Mouse (Mus musculus) gastrocnemius, adult 2 months (tissue): ENCODE measurements around the gene 4930404N11Rik. TPM values are rescaled to one million over a fixed set of nuclear protein-coding genes. Genes with fewer than 3 reads are reported as not detected.

Experiments
- DNase-seq: peaks from one replicate; pipeline ENCODE4 v3.0.0; 2022
- H3K27ac ChIP-seq: fragments of 200-600 bp; 2 replicates; pipeline ENCODE4 v1.8.1; 2022; ENCODE audit warnings: mild to moderate bottlenecking
- H3K4me3 ChIP-seq: fragments of 200-600 bp; 2 replicates; pipeline ENCODE4 v1.8.1; 2022; ENCODE audit warnings: mild to moderate bottlenecking, moderate library complexity
- CTCF ChIP-seq: fragments of 200-600 bp; IDR thresholded peaks from 2 replicates; pipeline ENCODE4 v1.8.1; 2022; ENCODE audit warnings: antibody characterized with exemption, mild to moderate bottlenecking, moderate library complexity
- intact Hi-C: fragments of 180-260 bp; cut with DNase I; formaldehyde crosslinking; loops from one replicate; pipeline ENCODE4 v1.15.1; 2025
- total RNA-seq, 2 experiments: library from RNA; stranded (reverse); gene quantifications; 2 replicates each; pipeline ENCODE4 v1.2.3; 2021

4930404N11Rik gene
- total RNA-seq, 2 experiments from 2014 or later: 0.89 to 1.2 TPM

DNA sequence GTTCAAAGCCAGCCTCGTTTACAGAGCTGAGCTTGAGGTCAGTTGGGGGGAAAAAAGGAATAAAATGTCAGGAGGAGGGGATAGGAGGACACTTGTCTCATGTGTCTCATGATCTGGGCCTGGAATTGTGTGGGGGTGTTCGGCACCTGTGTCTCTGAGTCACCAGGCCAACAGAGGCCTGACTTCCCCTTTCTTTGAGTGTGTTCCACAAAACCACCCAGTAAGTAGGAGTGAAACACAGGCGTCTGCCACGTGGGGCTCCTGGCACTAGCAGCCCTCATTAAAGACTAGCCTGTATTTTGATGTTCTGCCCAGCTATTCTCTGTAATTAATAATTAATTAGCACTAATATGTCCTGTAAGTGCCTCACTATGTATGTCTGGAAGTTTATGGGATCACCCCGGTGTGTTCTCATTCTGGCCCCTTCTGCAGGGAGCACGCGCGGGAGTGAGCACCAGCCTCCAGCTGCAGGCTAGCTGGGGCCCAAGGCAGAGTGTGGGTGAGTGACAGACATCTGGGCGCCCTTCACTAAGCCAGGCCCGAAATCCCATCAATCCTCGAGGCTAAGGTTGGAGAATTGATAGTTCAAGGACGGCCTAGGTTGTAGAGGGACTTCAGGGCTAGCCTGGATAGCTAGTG is 9.1 kb downstream of the 4930404N11Rik start:
- no peak for TF ChIP-seq CTCF
- DNase-seq: no peak
- Histone ChIP-seq H3K27ac (peak overlapping the region; percentile 88; the same call in 1 of the 2 replicates), H3K4me3 (peak overlapping the region; percentile 92)
- intact Hi-C loops: no loop called here

DNA sequence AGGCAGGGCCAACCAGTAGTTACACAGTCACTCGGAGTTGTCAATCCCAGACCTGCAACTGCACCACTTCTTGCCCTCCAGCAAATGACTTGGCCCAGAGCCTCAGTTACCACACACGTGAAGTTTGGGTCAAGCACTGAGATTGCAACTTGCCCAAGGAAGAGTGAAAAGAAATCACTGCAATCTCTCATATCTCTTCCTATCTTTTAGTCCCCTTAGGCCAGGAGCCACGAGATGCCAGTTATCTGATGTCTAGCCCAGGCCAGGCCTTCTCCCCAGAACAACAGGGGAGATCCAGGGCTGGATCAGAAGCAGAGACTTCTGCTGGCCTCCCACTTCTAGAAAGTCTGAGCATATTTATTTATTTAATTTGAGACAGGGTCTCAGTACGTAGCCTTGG is 10.1 kb downstream of the 4930404N11Rik start:
- no peak for TF ChIP-seq CTCF
- intact Hi-C loops: no loop called here
- Histone ChIP-seq H3K4me3 (no peak overlapping the region), H3K27ac (no peak overlapping the region)
- DNase-seq: no peak

DNA sequence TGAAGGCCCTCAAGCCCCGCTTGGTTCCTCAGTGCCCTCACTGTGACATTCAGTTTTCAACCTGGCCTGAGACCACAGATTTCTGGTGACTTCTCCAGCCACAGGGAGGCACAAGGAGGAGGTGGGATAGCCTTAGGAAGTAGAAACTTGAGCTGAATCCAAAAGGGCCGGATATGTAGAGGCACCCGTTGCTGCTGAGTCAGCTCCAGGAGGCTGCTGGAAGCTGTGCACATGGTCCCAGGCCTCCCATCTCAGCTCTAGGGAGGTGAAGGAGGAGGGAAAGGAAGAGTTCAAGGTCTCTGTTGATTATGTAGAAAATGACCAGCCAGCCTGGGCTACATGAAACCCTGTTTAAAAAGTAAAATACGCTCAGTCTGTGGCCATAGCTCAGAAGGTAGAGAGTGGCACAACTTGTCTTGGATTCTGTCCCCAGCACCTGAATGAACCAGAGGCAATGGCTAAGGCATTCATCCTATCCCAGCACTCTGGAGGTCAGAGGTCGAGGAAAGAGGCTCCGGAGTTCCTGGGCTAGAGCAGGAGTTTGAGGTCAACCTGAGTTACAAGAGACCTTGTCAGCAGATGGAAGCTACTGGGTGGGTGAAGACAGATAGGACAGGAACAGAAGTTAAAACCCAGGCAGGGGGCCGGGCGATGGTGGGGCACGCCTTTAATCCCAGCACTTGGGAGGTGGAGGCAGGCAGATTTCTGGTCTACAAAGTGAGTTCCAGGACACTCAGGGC is 10.7 kb downstream of the 4930404N11Rik start:
- DNase-seq: no peak

DNA sequence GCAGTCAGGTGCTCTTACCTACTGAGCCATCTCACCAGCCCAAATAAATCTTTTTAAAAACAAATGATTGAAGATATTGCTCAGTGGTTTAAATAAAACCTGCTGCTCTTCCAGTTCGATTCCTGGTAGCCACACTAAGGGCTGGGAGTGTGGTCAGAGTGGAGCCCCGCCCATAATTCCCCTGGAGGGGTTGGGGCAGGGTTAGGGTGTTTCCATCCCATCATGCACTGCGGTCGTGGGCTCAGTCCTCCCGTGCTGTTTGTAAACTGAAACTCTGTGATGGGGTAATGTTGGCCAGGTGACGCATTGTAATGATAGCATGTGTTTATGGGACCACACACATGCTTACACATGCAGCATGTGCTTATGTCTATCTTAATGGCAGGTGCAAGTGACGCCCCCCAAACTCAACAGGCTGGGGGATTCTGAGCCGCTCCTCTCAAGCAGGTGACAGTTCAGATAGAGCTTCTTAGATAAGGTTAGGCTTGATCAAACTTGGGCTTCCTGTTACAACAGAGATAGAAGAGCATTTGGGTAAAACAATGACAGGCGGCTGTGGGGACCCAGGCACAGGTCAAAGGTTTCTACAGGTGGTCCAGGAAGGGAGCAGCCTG is 13.8 kb downstream of the 4930404N11Rik start:
- peak overlapping the region; percentile 93; the same call in 1 of the 2 replicates for H3K27ac ChIP-seq
- TF ChIP-seq CTCF: no peak
- no peak overlapping the region for H3K4me3 ChIP-seq
- intact Hi-C loops: loop anchor here (5.0 kb wide), 1 partner anchor 59 kb away; the partner anchor contains the start of genes Pip5k1c and Tjp3
- no peak for DNase-seq

More for the DNA sequence above, 10.7 kb downstream of the 4930404N11Rik start:
- Histone ChIP-seq H3K4me3 (no peak overlapping the region), H3K27ac (no peak overlapping the region)
- intact Hi-C loops: loop anchor here (5.0 kb wide), 1 partner anchor 63 kb away; the partner anchor contains the start of genes Pip5k1c and Tjp3
- TF ChIP-seq CTCF: no peak

DNA sequence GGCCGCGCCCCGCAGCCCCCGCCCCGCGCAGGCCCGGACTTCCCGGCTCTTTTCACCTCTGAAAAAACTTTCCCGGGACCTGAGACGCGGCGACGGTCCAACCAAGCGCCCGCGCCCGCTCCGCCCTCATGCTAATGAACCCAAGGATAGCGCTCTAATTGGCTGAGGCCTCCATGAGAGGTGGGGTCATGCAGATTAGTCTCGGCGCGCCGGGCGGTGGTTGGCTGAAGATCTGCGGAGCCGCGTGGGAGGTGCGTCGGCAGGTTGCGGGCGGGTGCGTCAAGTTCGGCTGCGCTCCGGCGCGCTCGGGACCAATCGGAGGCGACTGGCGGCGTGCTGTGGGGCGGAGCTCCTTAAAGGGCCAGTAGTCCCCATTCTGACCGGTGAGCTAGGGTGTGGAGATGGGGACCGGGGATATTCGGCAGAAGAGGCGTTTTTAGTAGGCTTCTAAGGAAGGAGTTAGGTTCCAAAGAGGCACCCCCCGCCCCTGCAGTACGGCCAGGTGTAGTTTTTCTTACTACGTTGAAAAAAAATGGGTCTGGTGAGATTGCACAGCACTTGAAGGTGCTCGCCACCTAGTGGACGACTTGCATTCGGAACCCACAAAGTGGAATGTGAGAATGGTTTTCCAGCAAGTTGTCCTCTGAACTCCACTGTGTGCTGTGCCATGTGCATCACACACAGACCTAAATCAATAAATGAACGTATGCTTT is 15.1 kb downstream of the 4930404N11Rik start, which contains the start of gene Hmg20b:
TSS of gene Hmg20b (minus strand) at position 130 of the 713 bp plus-strand sequence.
- peak; percentile 91 for TF ChIP-seq CTCF
- peak; percentile 100 for DNase-seq
- Histone ChIP-seq H3K27ac (peak within 1 kb of the TSS; percentile 96), H3K4me3 (peak within 1 kb of the TSS; percentile 99)
- intact Hi-C loops: loop anchor here (5.0 kb wide), 1 partner anchor 58 kb away; the partner anchor contains the start of genes Pip5k1c and Tjp3

DNA sequence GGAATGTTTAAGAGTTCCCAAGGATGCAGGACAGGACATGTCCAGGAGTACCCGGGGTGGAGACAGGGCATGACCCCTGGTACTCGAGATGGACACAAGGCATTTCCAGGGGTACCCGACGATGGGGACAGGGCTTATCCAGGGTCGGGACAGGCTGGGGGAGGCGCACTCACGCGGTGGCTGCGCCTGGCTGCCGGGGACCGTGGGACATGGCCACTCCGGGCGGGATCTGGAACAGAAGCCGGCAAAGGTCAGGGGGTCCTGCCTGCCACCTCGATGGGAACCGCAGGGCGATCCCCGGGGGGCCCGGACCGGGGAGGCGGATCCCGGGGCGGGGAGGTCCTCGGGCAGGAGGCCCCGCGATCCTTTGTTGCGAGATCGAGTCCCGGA is 15.7 kb downstream of the 4930404N11Rik start:
- Histone ChIP-seq H3K27ac (peak overlapping the region; percentile 96), H3K4me3 (peak overlapping the region; percentile 99)
- intact Hi-C loops: loop anchor here (2.0 to 5.0 kb wide), 2 partner anchors 27 to 58 kb away; partner anchors contain the start of genes Pip5k1c and Tjp3
- TF ChIP-seq CTCF: no peak
- no peak for DNase-seq

DNA sequence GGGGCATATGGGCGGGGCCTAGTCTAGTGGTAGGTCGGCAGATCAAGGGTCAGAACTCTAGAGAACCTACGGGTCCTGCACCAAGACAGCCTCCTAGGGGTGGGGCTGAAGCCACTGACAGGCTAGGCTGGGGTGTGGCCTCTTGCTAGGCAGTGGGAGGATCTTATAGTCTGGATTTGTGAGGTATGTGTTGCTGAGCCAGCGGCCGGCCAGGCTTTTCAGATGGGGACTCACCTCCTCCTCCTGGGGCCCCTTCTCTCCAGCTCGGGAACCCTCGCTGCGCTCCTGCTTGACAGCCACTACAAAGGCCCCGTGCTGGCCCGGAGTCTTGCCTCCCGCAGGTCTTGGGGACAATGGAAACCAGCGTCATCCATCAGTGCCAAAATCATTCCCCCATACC is 16.5 kb downstream of the 4930404N11Rik start:
- no peak for TF ChIP-seq CTCF

DNA sequence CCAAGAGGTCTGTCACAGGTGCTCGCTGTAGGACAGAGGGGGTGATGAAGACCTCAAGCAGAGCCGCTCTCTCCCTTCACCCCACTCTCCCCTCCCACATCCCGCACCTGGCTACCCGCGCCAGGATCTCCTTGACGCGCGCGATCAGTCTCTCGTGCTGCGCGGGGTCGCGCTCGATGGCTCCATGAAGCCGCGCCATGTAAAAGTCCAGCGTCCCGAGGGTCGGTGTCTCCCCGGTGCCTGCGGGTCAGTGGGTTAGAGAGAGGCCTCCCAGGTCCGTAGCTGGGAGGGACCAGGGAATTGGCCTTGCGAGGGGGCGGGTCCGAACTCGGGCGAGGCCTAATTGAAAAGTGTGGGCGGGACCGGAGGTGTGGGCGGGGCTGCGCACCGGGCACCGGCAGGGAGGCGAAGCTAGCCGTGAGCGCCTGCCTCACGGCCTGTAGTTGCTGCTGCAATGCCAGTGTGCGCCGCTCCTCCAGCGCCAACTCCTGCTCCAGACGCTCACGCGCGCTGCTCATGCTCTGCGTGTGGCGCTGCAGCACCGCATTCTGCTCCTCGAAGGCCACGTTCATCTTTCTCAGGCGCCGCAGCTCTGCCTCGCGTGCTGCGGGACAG is 19.1 kb downstream of the 4930404N11Rik start:
- peak overlapping the region; percentile 18 for H3K4me3 ChIP-seq
- TF ChIP-seq CTCF: no peak
- intact Hi-C loops: no loop called here
- DNase-seq: no peak
- H3K27ac ChIP-seq: 0 out of 2 replicates have a peak overlapping the region, but pooled peaks have one; percentile 12

More for the DNA sequence above, 16.5 kb downstream of the 4930404N11Rik start:
- no peak for DNase-seq
- peak overlapping the region; percentile 96 for H3K27ac ChIP-seq
- intact Hi-C loops: loop anchor here (2.0 kb wide), 1 partner anchor 26 kb away; no protein-coding TSS in a partner anchor
- peak overlapping the region; percentile 99 for H3K4me3 ChIP-seq

DNA sequence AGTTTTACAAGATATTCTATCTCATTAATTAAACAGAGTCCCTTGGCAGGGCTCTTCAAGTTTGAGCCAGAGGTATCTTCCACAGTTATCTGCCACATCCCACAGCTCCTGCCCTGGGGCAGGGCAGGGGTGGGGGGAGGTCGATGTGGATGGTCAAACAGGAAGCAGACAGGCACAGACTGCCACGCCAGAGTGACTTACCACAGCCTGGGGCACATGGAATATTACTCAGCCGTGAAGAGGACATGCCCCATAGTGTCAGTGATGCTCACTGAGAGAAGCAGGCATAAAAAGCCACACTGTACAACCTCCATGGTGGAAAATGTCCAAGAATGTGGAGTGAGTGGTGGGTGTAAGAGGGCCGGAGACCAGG is 20.5 kb downstream of the 4930404N11Rik start:
- intact Hi-C loops: no loop called here
- no peak for TF ChIP-seq CTCF
- H3K4me3 ChIP-seq: no peak overlapping the region
- DNase-seq: no peak
- no peak overlapping the region for H3K27ac ChIP-seq

DNA sequence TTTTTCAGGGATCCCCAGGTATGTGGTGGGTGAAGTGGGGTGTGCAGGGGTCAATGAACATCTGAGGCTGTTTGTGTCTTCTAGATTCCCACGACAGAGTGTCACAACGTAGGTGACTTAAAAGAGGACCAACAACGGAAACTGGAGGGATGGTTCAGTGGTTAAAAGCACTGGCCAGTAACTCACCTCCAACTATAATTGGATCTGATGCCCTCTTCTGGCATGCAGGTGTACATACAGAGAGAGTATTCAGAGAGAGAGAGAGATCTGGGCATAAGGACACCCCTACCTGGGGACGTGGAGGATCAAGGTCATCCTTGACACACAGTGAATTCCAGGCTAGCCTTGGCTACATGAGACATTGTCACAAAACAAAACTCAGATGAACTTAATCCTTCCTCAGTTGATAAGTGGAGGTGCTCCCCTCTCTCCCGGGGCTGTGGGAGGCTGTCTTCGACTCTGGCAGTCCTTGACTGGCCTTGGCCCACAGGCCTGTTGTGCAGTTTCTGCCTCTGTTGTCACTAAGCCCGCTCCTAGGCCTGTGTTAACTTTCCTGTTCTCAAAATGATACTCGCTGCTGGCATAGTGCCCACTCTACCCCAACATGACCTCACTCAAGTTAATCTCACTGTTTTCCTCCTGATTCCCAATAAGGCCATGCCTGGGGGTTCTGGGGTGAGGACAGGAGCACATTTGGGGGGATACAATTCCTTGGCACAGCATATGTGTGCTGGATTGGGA is 21.0 kb downstream of the 4930404N11Rik start:
- H3K27ac ChIP-seq: no peak overlapping the region
- no peak overlapping the region for H3K4me3 ChIP-seq
- intact Hi-C loops: no loop called here
- no peak for DNase-seq
- TF ChIP-seq CTCF: peak; percentile 39
